Mouse (Mus musculus): ENCODE measurements around the gene Plxnb2. TPM values are rescaled to one million over a fixed set of nuclear protein-coding genes. Genes with fewer than 3 reads are reported as not detected.

Plxnb2 gene
- polyA plus RNA-seq, 1 experiment from 2014 or later = 139 TPM

Small RNA genes lying within 50 kb of the gene (microRNA-seq; reads per million reads assigned to microRNA genes)
- not detected for gene Mir6958
- gene Mir7118 = not detected

Other genes starting within 250 kb of the Plxnb2 start
- not detected in 2 replicates for gene Ttll8, start 226.4 kb downstream of the Plxnb2 start, polyA plus RNA-seq (2015; fragmentation: Nextera tagmentation; extraction: Ambion mirVana)
- 1.1 and 2.4 TPM in 2 replicates for gene Mlc1, start 201.8 kb downstream of the Plxnb2 start, polyA plus RNA-seq (2015; fragmentation: Nextera tagmentation; extraction: Ambion mirVana)
- gene Mov10l1, start 197.9 kb downstream of the Plxnb2 start, polyA plus RNA-seq (2015; fragmentation: Nextera tagmentation; extraction: Ambion mirVana) = 1.1 and 1.2 TPM in 2 replicates
- gene Panx2, start 121.1 kb downstream of the Plxnb2 start, polyA plus RNA-seq (2015; fragmentation: Nextera tagmentation; extraction: Ambion mirVana) = 0.21 and 0.24 TPM in 2 replicates
- gene Trabd, start 105.7 kb downstream of the Plxnb2 start, polyA plus RNA-seq (2015; fragmentation: Nextera tagmentation; extraction: Ambion mirVana) = 48.9 and 50.2 TPM in 2 replicates
- 16.0 and 16.4 TPM in 2 replicates for gene Selenoo, start 91.7 kb downstream of the Plxnb2 start, polyA plus RNA-seq (2015; fragmentation: Nextera tagmentation; extraction: Ambion mirVana)
- 15.5 and 15.7 TPM in 2 replicates for gene Tubgcp6, start 57.7 kb downstream of the Plxnb2 start, polyA plus RNA-seq (2015; fragmentation: Nextera tagmentation; extraction: Ambion mirVana)
- 22.0 and 23.4 TPM in 2 replicates for gene Hdac10, start 52.1 kb downstream of the Plxnb2 start, polyA plus RNA-seq (2015; fragmentation: Nextera tagmentation; extraction: Ambion mirVana)
- gene Mapk12, start 40.1 kb downstream of the Plxnb2 start, polyA plus RNA-seq (2015; fragmentation: Nextera tagmentation; extraction: Ambion mirVana) = 12.2 and 13.9 TPM in 2 replicates
- 9.6 and 10.3 TPM in 2 replicates for gene Mapk11, start 31.2 kb downstream of the Plxnb2 start, polyA plus RNA-seq (2015; fragmentation: Nextera tagmentation; extraction: Ambion mirVana)
- 12.2 and 12.5 TPM in 2 replicates for gene Dennd6b, start 15.7 kb upstream of the Plxnb2 start, polyA plus RNA-seq (2015; fragmentation: Nextera tagmentation; extraction: Ambion mirVana)
- gene Ppp6r2, start 30.8 kb upstream of the Plxnb2 start, polyA plus RNA-seq (2015; fragmentation: Nextera tagmentation; extraction: Ambion mirVana) = 25.7 and 26.4 TPM in 2 replicates
- 42.2 and 50.5 TPM in 2 replicates for gene Sbf1, start 134.5 kb upstream of the Plxnb2 start, polyA plus RNA-seq (2015; fragmentation: Nextera tagmentation; extraction: Ambion mirVana)
- gene Adm2, start 141.9 kb upstream of the Plxnb2 start, polyA plus RNA-seq (2015; fragmentation: Nextera tagmentation; extraction: Ambion mirVana) = 0.64 and 1.0 TPM in 2 replicates
- gene Miox, start 153.6 kb upstream of the Plxnb2 start, polyA plus RNA-seq (2015; fragmentation: Nextera tagmentation; extraction: Ambion mirVana) = not detected in 2 replicates
- gene Lmf2, start 174.9 kb upstream of the Plxnb2 start, polyA plus RNA-seq (2015; fragmentation: Nextera tagmentation; extraction: Ambion mirVana) = 79.0 and 83.6 TPM in 2 replicates
- 158 and 172 TPM in 2 replicates for gene Ncaph2, start 174.9 kb upstream of the Plxnb2 start, polyA plus RNA-seq (2015; fragmentation: Nextera tagmentation; extraction: Ambion mirVana)
- 3.4 and 7.7 TPM in 2 replicates for gene Sco2, start 193.1 kb upstream of the Plxnb2 start, polyA plus RNA-seq (2015; fragmentation: Nextera tagmentation; extraction: Ambion mirVana)
- 1.5 and 1.6 TPM in 2 replicates for gene Tymp, start 196.3 kb upstream of the Plxnb2 start, polyA plus RNA-seq (2015; fragmentation: Nextera tagmentation; extraction: Ambion mirVana)
- 9.6 and 16.1 TPM in 2 replicates for gene Odf3b, start 198.5 kb upstream of the Plxnb2 start, polyA plus RNA-seq (2015; fragmentation: Nextera tagmentation; extraction: Ambion mirVana)
- 0.04 TPM in 1 of 2 replicates, not detected in the other for gene Klhdc7b, start 204.1 kb upstream of the Plxnb2 start, polyA plus RNA-seq (2015; fragmentation: Nextera tagmentation; extraction: Ambion mirVana)
- not detected in 2 replicates for gene Syce3, start 229.7 kb upstream of the Plxnb2 start, polyA plus RNA-seq (2015; fragmentation: Nextera tagmentation; extraction: Ambion mirVana)
- gene Cpt1b, start 245.1 kb upstream of the Plxnb2 start, polyA plus RNA-seq (2015; fragmentation: Nextera tagmentation; extraction: Ambion mirVana) = 4.7 and 5.7 TPM in 2 replicates
- 2.6 and 2.9 TPM in 2 replicates for gene C730034F03Rik, start 248.8 kb upstream of the Plxnb2 start, polyA plus RNA-seq (2015; fragmentation: Nextera tagmentation; extraction: Ambion mirVana)
- not detected in 2 replicates for gene Gm44502, start 248.9 kb upstream of the Plxnb2 start, polyA plus RNA-seq (2015; fragmentation: Nextera tagmentation; extraction: Ambion mirVana)
- 58.4 and 60.4 TPM in 2 replicates for gene Chkb, start 249.1 kb upstream of the Plxnb2 start, polyA plus RNA-seq (2015; fragmentation: Nextera tagmentation; extraction: Ambion mirVana)